Mouse (Mus musculus): ENCODE results near the gene Pde4dip.

DNA sequence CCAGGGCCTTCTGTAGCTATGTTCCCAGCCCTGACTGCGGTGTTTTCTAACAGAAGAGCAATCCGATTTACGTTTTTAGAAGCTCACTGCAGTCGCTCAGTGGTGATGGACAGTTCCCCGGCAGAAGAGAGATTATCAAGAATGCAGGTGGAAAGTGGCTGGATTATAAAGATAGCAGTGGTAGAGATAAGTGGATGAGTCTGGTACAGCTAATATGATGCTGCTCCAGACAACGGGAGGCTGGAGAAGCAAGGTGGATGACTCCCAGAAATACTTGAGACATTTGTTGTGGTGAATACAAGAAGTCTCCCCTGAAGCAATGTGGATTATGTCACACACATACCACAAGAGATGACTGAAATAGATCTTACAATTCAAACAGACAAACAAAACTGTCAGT is 126.6 kb downstream of the Pde4dip start:
- TF ChIP-seq CTCF (IDR thresholded peaks at IDR 0.05): no peak
- TF ChIP-seq EP300 (IDR thresholded peaks at IDR 0.05): no peak
